Mouse (Mus musculus) CD8-positive naive resting alpha-beta T cell, adult 2 months (primary cell): Measurements from ENCODE around the gene Ky.

Experiments used
- DNase-seq, 2 experiments: peaks; one replicate each; pipeline ENCODE4 v3.0.0; 2022; ENCODE audit warnings: low read depth in 2 of 2, low spot score in 2 of 2

Ky gene

DNA sequence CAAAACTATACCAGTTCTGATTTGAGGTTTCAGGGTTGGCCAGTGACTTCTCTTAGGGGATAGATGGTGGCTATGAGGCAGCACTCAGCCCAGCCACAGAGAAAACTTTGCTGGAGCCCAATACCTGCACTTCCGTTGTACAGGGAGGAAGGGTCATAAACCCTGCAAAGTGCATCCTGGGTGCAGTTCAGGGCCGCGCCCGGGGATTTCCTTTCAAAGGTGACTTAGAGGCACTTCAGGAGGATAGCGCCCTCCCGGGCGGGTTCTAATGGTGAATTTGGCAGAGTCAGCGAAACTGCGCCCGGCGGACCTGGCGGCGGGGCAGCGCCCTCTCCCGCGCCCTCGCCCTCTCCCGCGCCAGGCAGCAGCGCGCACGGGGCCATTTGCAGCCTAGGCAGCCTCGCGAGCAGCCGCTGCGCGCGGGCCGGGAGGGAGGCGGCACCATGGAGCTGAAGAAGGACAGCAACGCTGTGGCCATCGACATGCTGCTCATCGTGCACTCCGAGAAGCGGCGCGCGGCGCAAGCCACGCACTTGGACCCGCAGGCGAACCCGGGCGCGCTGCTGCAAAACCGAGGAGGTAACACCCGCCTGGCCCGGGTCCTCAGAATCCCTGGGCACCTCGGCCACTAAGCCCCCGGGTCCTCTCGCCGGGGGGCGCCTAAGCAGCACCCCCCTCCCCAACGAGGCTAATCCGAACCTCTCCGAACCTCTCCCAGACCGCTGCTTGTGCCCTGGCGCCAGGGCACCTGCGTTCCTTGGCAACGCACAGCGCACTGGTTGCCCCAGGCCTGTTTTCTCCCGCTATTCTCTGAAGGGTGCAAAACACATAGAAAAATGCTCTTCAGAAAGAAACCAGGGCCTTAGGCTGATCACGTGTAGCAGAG lies at the start of gene Ky:
Gene Ky, plus strand, starts transcription at position 51 of the 886 bp plus-strand sequence.
- DNase-seq: no peak

GRCm38 (mm10) chr9:102462251-102462650 lies 43.3 kb upstream of the Ky start:
- no peak for DNase-seq

DNA sequence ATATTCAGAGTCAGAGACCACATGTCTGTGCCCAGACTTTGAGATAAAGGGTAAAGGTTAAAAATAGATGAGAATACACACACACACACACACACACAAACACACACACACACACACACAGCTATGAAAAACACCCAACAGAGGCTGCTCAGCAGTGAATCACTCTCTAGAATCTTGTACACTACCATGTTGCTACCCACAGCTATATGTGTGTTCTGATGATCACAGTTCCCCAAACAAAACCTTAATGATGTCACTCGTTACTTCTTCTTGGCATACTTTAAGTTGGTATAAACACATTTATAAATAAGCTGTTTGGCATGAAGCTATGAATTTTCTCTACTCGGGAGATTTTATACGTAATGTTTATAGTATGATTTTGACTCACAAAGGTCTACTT lies 40.5 kb upstream of the Ky start:
- no peak for DNase-seq

DNA sequence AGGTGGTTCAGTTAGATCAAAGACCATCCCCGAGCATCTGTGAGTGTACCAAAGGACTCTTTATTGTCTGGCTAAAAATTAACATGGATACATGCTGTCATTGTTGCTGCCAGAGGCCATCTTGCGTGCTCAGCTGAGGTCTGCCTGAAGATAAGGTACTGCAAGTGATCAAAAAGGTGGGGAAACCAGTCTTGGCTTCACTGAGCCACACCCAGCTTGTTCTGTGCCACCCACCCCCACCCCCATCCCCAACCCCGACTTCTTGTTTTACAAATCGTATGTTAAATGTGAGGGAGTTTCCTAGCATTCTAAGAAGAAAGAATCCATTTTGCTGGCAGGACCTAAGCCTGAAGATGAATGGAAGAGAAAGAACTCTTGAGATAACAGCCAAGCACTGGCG lies 39.8 kb upstream of the Ky start:
- no peak for DNase-seq

DNA sequence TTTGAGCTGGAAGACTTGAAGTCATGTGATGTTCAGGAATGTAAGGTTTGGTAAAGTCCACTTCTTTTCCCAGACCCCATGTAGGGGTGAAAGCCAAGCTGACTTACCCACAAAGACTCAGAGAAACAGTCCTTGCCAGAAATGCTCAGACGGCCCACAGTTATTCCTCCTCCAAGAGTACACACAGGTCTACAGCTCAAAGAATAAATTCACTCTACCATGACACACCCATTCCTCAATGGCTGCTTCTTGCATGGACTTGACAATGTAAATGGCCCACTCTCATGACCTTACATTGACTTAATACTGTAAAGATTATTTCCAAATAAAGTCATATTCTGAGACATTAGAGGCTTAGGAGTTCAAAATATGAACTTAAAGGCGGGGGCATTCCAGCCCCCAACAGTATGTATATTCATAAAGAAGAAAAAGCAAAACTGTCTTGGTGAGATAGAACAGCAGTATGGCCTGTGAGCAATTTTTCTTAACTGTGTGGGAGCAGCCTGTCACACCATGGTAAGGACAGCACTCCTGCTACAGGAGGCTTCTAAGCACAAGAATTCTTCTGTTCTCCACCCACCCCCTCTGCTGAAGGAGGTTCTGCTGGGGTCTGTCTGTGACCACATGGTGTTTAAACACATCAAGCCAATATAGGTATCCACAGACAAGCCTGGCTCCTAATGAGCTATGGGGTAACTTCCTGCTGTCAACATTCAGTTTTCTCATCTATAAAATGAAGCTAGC lies 35.3 kb upstream of the Ky start:
- no peak for DNase-seq

DNA sequence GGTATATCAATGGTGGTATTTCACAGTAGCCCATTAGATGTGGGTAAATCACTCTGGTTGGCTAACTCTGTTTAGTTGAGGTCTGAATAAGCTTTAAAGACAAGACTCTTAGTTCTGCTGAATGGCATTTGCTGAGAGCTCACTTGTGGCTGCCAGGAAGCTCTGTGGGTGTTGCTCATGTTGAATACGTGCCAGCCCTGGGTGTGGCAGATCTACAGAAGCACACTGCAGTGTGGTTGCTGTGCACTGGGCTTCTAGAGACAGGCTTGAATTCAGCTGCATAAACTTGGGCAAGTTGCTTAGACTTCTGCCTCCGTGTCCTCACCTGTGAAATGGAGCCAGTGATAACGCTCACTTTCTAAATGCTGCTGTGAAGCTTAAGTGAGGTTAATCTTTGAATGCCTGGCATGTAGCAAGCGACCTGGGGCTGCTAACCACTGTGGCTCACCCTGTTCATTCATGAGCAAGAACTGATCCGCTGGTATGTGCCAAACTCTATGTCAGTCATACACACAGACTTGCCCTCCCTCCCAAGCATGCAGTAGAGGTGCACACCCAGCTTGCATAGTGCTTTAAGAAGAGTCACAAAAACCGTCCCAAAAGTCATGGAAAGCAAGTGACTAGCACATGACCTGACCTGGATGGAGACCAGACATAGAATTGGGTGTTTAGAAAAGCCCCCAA lies 27.6 kb upstream of the Ky start:
- DNase-seq: no peak

DNA sequence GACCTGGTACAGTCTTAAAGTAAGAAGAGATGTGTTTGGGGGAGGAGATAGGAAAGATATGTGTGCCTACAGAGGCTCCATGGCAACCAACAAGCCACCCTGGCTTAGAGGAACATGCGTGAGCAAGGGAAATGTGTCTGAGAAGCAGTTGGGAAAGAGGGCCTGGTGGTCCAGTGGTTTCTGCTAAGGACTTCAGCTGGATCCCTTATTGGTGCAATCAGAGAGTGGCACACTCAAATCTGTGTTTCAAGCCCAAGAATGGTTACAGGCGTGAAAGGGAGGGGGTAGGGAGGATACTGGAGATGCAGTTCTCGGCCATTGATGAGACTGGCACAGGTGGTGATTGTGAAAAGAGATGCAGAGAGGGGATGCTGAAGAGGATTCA lies 27.1 kb upstream of the Ky start:
- no peak for DNase-seq

DNA sequence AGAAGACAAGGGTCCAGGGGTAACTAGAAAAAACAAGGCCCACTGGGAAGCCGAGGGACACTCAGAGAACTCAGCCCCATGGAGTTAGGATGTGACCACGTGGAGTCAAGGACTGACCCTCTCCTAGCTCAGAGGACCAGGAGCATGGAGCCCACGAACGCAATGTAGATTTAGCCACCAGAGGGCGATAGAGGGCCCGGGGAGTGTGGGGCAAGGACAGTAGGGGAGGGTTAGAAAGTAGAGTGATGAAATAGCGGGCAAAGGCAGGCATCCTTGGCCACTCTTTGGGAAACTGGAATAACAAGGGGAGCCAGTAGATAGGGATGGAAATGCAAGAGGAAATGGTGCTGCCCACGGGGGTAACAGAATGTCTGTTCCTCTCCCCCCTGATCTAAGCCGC lies 26.5 kb upstream of the Ky start:
- peak; percentile 29 to 53 for DNase-seq

GRCm38 (mm10) chr9:102492031-102492795 lies 13.3 kb upstream of the Ky start:
- no peak for DNase-seq

DNA sequence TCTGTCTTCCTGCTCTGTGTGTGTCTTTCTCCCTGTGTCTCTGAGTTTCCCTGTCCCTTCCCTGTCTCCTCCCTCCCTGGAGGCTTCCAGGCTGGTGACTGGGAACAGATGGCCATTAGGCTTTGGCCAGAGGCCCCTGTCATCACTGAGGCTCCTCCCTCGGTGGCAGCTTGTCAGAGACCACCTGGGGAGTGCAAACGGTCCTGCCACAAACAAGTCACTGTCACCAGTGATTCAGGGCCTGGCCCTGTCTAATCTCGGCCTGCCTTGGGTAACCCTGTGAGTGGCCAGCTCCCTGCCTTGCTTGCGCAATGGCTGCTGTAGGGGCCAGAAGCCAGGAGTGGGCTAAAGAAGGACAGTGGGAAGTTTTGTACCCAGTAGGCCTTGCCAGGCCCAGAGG lies 12.5 kb upstream of the Ky start:
- DNase-seq: no peak

GRCm38 (mm10) chr9:102493916-102494315 lies 11.6 kb upstream of the Ky start:
- no peak for DNase-seq

DNA sequence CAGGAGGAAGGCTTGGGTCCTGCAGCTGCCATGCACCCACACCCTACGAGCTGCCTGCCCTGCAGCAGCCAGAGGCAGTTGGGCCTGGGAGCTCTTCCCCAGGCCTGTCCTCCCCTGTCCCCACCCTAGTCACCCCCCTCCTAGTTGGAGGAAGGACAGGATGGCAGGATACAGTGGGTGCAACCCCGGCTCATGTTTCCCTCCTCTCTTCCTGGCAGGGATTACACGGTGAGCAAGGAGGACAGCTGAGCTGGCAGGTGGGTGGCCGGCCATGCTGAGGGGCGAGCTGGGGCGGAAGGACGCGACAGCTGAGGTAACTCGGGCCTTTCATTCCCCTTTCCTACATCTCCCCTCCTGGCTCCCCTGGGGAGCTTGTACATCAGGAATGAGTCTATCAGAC lies 11.1 kb upstream of the Ky start:
- DNase-seq: no peak

DNA sequence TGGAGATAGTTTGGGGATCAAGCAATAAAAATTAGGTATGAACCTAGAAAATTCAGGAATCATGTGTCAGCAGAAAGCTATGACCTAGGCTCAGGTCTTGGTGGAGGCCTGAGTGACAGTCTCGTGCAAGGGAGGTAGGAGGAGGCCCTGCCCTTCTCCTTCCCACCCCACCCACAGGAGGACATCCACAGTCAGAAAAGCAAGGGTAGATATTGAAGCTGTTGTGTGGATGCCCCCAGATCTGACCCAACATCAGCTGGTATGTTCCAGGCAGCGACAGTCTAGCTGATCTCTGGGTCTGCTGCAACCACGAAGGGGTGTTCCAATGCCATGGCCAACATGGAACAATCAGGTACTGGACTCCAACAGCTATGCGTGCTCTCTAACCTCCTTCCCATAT lies 10.3 kb upstream of the Ky start:
- DNase-seq: no peak

- no peak for DNase-seq
These were observed 9.0 kb upstream of the Ky start for GRCm38 (mm10) chr9:102496481-102497041.

DNA sequence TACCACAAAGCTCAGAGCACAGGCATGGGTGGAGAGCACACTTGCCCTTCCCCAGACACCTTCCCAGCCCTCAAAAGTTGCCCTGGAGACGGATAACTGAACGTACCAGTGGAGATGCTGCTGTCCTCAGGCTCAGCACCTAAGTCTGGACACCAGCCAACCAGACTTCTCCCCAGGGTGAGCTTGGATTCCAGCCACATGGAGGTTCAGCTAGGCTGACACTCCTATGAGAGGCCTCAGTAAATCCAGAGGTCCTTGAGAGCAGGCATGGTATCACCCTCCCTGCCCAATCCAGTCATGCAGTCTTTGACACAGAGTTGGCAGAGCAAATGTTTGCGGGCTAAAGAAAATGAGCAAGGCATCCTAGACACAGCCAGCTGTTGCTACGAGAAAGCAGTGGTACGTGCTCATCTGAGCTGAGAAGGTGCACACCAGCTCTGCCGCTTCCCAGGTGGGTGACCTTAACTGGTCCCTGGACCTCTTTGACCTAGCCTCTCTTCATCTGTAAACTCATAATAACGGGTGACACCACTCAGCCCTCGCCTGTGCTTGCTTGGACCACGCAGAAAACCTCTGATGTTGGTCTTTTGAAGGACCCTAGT lies 8.4 kb upstream of the Ky start:
- no peak for DNase-seq

DNA sequence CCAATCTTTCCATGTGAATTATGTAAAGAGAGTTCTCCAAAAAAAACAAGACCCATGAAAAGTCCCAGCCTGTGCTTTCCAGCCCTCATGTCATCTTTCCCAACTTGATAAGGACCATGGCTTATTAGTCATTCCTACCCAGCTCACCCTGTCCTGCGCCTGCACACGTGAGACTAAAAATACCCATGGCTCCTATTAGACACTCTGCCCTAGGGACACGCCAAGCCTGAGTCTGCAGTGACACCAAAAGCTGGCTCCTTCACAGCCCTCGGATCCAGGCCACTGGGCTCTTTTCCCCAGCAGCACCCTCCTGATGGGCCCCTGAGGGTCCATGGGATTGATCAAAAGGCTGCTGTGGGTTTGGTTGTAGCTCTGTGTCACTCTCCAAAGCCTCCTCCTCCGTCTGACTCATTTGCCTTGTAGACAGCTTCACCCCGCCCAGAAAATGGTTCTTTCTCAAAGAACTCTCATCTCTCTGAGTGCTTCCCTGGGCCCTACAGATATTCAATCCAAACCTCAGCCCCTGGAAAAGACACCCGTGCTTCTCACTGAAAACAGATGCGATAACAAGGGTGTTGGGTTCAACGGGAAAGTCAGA lies 7.6 kb upstream of the Ky start:
- no peak for DNase-seq

DNA sequence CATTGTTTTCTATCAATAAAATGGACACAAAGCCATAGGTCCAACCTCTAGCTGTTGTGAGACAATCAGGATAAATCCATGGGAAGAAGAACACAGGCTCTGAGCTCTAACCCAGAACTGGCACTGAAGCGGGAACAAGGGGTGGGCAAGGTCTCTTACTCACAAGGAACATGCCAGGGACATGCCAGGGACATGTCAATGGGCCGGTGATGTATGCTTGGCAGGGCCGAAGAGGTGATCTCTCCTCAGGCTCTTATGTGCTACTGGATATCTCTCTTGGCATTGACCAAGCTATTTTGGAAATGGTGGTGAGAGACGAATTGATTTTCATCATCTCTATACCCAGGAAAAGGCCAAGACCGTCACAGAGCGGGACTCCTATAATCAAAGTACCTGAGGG lies 6.8 kb upstream of the Ky start:
- no peak for DNase-seq

- no peak for DNase-seq
These were observed 6.3 kb upstream of the Ky start for GRCm38 (mm10) chr9:102499266-102499665.

GRCm38 (mm10) chr9:102499746-102500145 lies 5.8 kb upstream of the Ky start:
- no peak for DNase-seq

DNA sequence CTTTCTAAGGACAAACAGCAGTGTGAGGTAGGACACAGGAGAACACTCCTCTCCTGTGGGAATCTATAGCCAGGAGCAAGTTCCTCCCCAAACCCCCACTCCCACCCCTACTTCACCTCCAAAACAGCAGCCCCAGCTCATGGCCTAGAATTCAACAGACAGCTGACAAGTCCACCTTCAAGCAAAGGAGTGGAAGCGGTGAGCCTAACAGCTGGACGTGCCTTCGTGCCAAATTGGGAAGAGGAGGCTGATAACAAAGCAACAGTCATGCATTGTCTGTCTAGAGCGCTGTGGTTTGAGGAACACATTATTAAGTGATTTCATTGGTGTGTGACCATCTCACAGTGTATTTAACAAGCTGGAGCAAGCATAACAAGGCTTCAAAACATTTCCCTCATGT lies 4.4 kb upstream of the Ky start:
- DNase-seq: no peak
